Mouse (Mus musculus) megakaryocyte, embryonic 14.5 days (primary cell): ENCODE measurements around the gene Pygl.

Source experiments
- FLI1 ChIP-seq: IDR thresholded peaks from 2 replicates; pipeline ENCODE4 v1.6.1; 2012; ENCODE audit warnings: low read length, inconsistent platforms, mixed read lengths
- GATA1 ChIP-seq: IDR thresholded peaks from 3 replicates; pipeline ENCODE4 v1.6.1; 2012; ENCODE audit warnings: mixed read lengths, low read length, inconsistent platforms, borderline replicate concordance

DNA sequence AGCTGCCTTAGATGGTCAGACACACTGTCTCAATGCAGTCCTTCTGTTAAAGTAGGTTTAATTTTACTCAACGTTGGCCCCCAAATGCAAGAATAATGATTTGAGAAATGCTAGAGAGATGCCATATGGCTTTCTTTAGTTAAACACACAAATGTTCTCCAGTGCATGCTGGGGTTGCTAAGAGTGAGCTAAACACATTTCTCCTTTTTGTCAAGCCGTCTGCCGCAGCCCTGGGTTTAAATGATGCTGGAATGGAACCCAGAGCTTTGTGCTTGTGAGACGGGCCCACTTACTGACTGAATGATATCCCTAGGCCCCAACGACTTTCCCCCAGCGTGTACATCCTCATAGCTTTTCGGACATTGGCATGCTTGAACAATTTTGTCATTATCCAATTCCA is 11.3 kb upstream of the Pygl start:
- TF ChIP-seq GATA1 (no peak), FLI1 (no peak)
